Mouse (Mus musculus): Measurements from ENCODE around the gene Uvrag. TPM values are rescaled to one million over a fixed set of nuclear protein-coding genes. Genes with fewer than 3 reads are reported as not detected.

The Uvrag gene
- 15.6 and 17.3 TPM in 2 replicates for polyA plus RNA-seq (2015; fragmentation: Nextera tagmentation; extraction: Ambion mirVana)

- under 1% methylated on average over 51 of the region's 51 CpGs for WGBS
- peak; percentile 98 for ATAC-seq (ENCODE audit: low FRiP score)
Observed at GRCm38 (mm10) chr7:99140984-99141918, at the start of gene Uvrag. Gene Uvrag, minus strand, starts transcription at chr7:99141141.

GRCm38 (mm10) chr7:99189885-99190284 is 48.9 kb upstream of the Uvrag start:
- Histone ChIP-seq H3K4me2 (no peak overlapping the region), H3K4me1 (no peaks in the 10 kb centered on the region), H3K27me3 (replicated peaks) (no peaks in the 10 kb centered on the region), H3K36me3 (no peaks in the 10 kb centered on the region), H3K9me3 (replicated peaks) (no peaks in the 10 kb centered on the region), H3K9ac (replicated peaks) (no peak overlapping the region), H3K27ac (replicated peaks) (no peak overlapping the region), H3K4me3 (replicated peaks) (no peak overlapping the region)
- ATAC-seq (ENCODE audit: low FRiP score), result no peak
- WGBS, result 86% methylated on average over 5 of the region's 5 CpGs

More at GRCm38 (mm10) chr7:99140984-99141918, at the start of gene Uvrag:
- no peaks in the 10 kb centered on the region for H3K9me3 ChIP-seq (replicated peaks)
- H3K36me3 ChIP-seq, result no peaks in the 10 kb centered on the region
- H3K4me2 ChIP-seq, result peak within 1 kb of the TSS; percentile 77
- peak within 1 kb of the TSS; percentile 99 for H3K4me3 ChIP-seq (replicated peaks)
- peaks cover 29% of the 10 kb centered on the region for H3K4me1 ChIP-seq
- H3K27ac ChIP-seq (replicated peaks), result peak within 1 kb of the TSS; percentile 95
- H3K9ac ChIP-seq (replicated peaks), result peak within 1 kb of the TSS; percentile 92
- H3K27me3 ChIP-seq (replicated peaks), result no peaks in the 10 kb centered on the region

- H3K27ac ChIP-seq (replicated peaks), result no peak overlapping the region
- no peaks in the 10 kb centered on the region for H3K36me3 ChIP-seq
- 88% methylated on average over 6 of the region's 6 CpGs for WGBS
- no peak overlapping the region for H3K9ac ChIP-seq (replicated peaks)
- ATAC-seq (ENCODE audit: low FRiP score), result no peak
- 0 out of 2 replicates have a peak, but pooled peaks cover 2% of the 10 kb centered on the region for H3K4me1 ChIP-seq
- H3K4me2 ChIP-seq, result no peak overlapping the region
- H3K9me3 ChIP-seq (replicated peaks), result no peaks in the 10 kb centered on the region
- 0 out of 2 replicates have a peak, but pooled peaks cover 3% of the 10 kb centered on the region for H3K27me3 ChIP-seq (replicated peaks)
- H3K4me3 ChIP-seq (replicated peaks), result no peak overlapping the region
Observed at GRCm38 (mm10) chr7:99188630-99189029, 47.7 kb upstream of the Uvrag start.

- no peak overlapping the region for H3K27ac ChIP-seq (replicated peaks)
- H3K27me3 ChIP-seq (replicated peaks), result 0 out of 2 replicates have a peak, but pooled peaks cover 3% of the 10 kb centered on the region
- no peak overlapping the region for H3K4me2 ChIP-seq
- ATAC-seq (ENCODE audit: low FRiP score), result no peak
- H3K9me3 ChIP-seq (replicated peaks), result no peaks in the 10 kb centered on the region
- no peak overlapping the region for H3K9ac ChIP-seq (replicated peaks)
- H3K4me1 ChIP-seq, result 0 out of 2 replicates have a peak, but pooled peaks cover 5% of the 10 kb centered on the region
- no peak overlapping the region for H3K4me3 ChIP-seq (replicated peaks)
- 86% methylated on average over 5 of the region's 5 CpGs for WGBS
- H3K36me3 ChIP-seq, result no peaks in the 10 kb centered on the region
Observed at GRCm38 (mm10) chr7:99187451-99187850, 46.5 kb upstream of the Uvrag start.

- no peak overlapping the region for H3K4me2 ChIP-seq
- no peaks in the 10 kb centered on the region for H3K9me3 ChIP-seq (replicated peaks)
- WGBS, result 88% methylated on average over 3 of the region's 3 CpGs
- ATAC-seq (ENCODE audit: low FRiP score), result no peak
- no peak overlapping the region for H3K27ac ChIP-seq (replicated peaks)
- no peaks in the 10 kb centered on the region for H3K36me3 ChIP-seq
- H3K4me1 ChIP-seq, result peaks cover 18% of the 10 kb centered on the region
- no peak overlapping the region for H3K4me3 ChIP-seq (replicated peaks)
- H3K27me3 ChIP-seq (replicated peaks), result peaks cover 8% of the 10 kb centered on the region; the same call in 1 of the 2 replicates
- H3K9ac ChIP-seq (replicated peaks), result no peak overlapping the region
Observed at GRCm38 (mm10) chr7:99185405-99185804, 44.5 kb upstream of the Uvrag start.

GRCm38 (mm10) chr7:99183751-99184150 is 42.8 kb upstream of the Uvrag start:
- Histone ChIP-seq H3K4me2 (0 out of 2 replicates have a peak overlapping the region, but pooled peaks have one; percentile 84), H3K9ac (replicated peaks) (no peak overlapping the region), H3K27ac (replicated peaks) (no peak overlapping the region), H3K9me3 (replicated peaks) (no peaks in the 10 kb centered on the region), H3K4me1 (peaks cover 21% of the 10 kb centered on the region), H3K4me3 (replicated peaks) (no peak overlapping the region), H3K27me3 (replicated peaks) (peaks cover 8% of the 10 kb centered on the region; the same call in 1 of the 2 replicates), H3K36me3 (no peaks in the 10 kb centered on the region)
- WGBS, result 75% methylated on average over 6 of the region's 6 CpGs
- ATAC-seq (ENCODE audit: low FRiP score), result no peak

GRCm38 (mm10) chr7:99182432-99183172 is 41.7 kb upstream of the Uvrag start, which contains the start of gene Dgat2:
Gene Dgat2, minus strand, starts transcription at chr7:99182719.
- peak within 1 kb of the TSS; percentile 84 for H3K4me2 ChIP-seq
- no peaks in the 10 kb centered on the region for H3K9me3 ChIP-seq (replicated peaks)
- under 1% methylated on average over 63 of the region's 63 CpGs for WGBS
- no peaks in the 10 kb centered on the region for H3K36me3 ChIP-seq
- H3K9ac ChIP-seq (replicated peaks), result peak within 1 kb of the TSS; percentile 90
- peaks cover 8% of the 10 kb centered on the region; the same call in 1 of the 2 replicates for H3K27me3 ChIP-seq (replicated peaks)
- ATAC-seq (ENCODE audit: low FRiP score), result peak; percentile 96
- peaks cover 24% of the 10 kb centered on the region for H3K4me1 ChIP-seq
- peak within 1 kb of the TSS; percentile 88 for H3K27ac ChIP-seq (replicated peaks)
- peak within 1 kb of the TSS; percentile 91 for H3K4me3 ChIP-seq (replicated peaks)

GRCm38 (mm10) chr7:99181619-99182431 is 40.9 kb upstream of the Uvrag start:
- Histone ChIP-seq H3K27ac (replicated peaks) (peak overlapping the region; percentile 88; the same call in 1 of the 2 replicates), H3K4me3 (replicated peaks) (peak overlapping the region; percentile 91), H3K36me3 (no peaks in the 10 kb centered on the region), H3K27me3 (replicated peaks) (peaks cover 8% of the 10 kb centered on the region; the same call in 1 of the 2 replicates), H3K9me3 (replicated peaks) (no peaks in the 10 kb centered on the region), H3K4me1 (peaks cover 24% of the 10 kb centered on the region), H3K9ac (replicated peaks) (peak overlapping the region; percentile 90), H3K4me2 (peak overlapping the region; percentile 84)
- no peak for ATAC-seq (ENCODE audit: low FRiP score)
- whole genome bisulfite sequencing, result 21% methylated on average over 14 of the region's 14 CpGs

- WGBS, result 88% methylated on average over 1 of the region's 1 CpGs
- no peaks in the 10 kb centered on the region for H3K9me3 ChIP-seq (replicated peaks)
- no peak for ATAC-seq (ENCODE audit: low FRiP score)
Observed at GRCm38 (mm10) chr7:99180162-99180561, 39.2 kb upstream of the Uvrag start.

GRCm38 (mm10) chr7:99179271-99179670 is 38.3 kb upstream of the Uvrag start:
- H3K36me3 ChIP-seq, result no peaks in the 10 kb centered on the region
- no peak overlapping the region for H3K4me2 ChIP-seq
- ATAC-seq (ENCODE audit: low FRiP score), result no peak
- no peak overlapping the region for H3K4me3 ChIP-seq (replicated peaks)
- H3K27ac ChIP-seq (replicated peaks), result no peak overlapping the region
- WGBS, result 91% methylated on average over 9 of the region's 9 CpGs
- H3K4me1 ChIP-seq, result peaks cover 24% of the 10 kb centered on the region
- H3K9me3 ChIP-seq (replicated peaks), result no peaks in the 10 kb centered on the region
- no peak overlapping the region for H3K9ac ChIP-seq (replicated peaks)
- H3K27me3 ChIP-seq (replicated peaks), result peaks cover 6% of the 10 kb centered on the region; the same call in 1 of the 2 replicates

More at GRCm38 (mm10) chr7:99180162-99180561, 39.2 kb upstream of the Uvrag start:
- Histone ChIP-seq H3K9ac (replicated peaks) (no peak overlapping the region), H3K36me3 (no peaks in the 10 kb centered on the region), H3K27ac (replicated peaks) (no peak overlapping the region), H3K4me1 (peaks cover 24% of the 10 kb centered on the region), H3K27me3 (replicated peaks) (peaks cover 8% of the 10 kb centered on the region; the same call in 1 of the 2 replicates), H3K4me3 (replicated peaks) (no peak overlapping the region), H3K4me2 (no peak overlapping the region)

All from neural tube, embryonic 15.5 days (tissue).